Mouse (Mus musculus) hindbrain, embryonic 11.5 days (tissue): ENCODE measurements at regions not wholly inside any gene's neighbourhood (a gene's known extent, or its start where the extent isn't known, plus 50 kb on each side); places are given as distances from the start of the nearest gene placed in this dataset.

Source experiments
- ATAC-seq: fragments of 200-750 bp; cut with Nextera tagmentation; 2 replicates; pipeline ENCODE4 v1.8.0; 2017; ENCODE audit warnings: mild to moderate bottlenecking, moderate TSS enrichment, moderate library complexity; ENCODE audit not compliant: low FRiP score
- DNase-seq: peaks from one replicate; pipeline ENCODE4 v3.0.0-alpha.2; 2015; ENCODE audit warnings: low spot score
- H3K27ac ChIP-seq: fragments of 300-500 bp; sonication (generic); 2 replicates; pipeline ENCODE4 v1.5.1; 2014; ENCODE audit warnings: mild to moderate bottlenecking, low read depth, low read length
- H3K27me3 ChIP-seq: fragments of 300-500 bp; sonication (generic); 2 replicates; pipeline ENCODE4 v1.6.1; 2014; ENCODE audit warnings: mild to moderate bottlenecking, low read length, moderate library complexity, mixed read lengths; ENCODE audit not compliant: control insufficient read depth, insufficient read depth
- H3K36me3 ChIP-seq: fragments of 300-500 bp; sonication (generic); 2 replicates; pipeline ENCODE4 v1.6.1; 2014; ENCODE audit warnings: mild to moderate bottlenecking, low read length, moderate library complexity, mixed read lengths; ENCODE audit not compliant: control insufficient read depth, insufficient read depth
- H3K4me1 ChIP-seq: fragments of 300-500 bp; sonication (generic); replicated peaks from 2 replicates; pipeline ENCODE4 v1.6.1; 2014; ENCODE audit warnings: low read length, mixed read lengths; ENCODE audit not compliant: control insufficient read depth, insufficient read depth
- H3K4me2 ChIP-seq: fragments of 300-500 bp; sonication (generic); replicated peaks from 2 replicates; pipeline ENCODE4 v1.6.1; 2014; ENCODE audit warnings: mild to moderate bottlenecking, low read depth, low read length
- H3K4me3 ChIP-seq: fragments of 300-500 bp; sonication (generic); 2 replicates; pipeline ENCODE4 v1.5.1; 2014; ENCODE audit warnings: low read depth, low read length
- H3K9ac ChIP-seq: fragments of 300-500 bp; sonication (generic); 2 replicates; pipeline ENCODE4 v1.6.1; 2014; ENCODE audit warnings: low read depth, low read length
- H3K9me3 ChIP-seq: fragments of 300-500 bp; sonication (generic); 2 replicates; pipeline ENCODE4 v1.6.1; 2016; ENCODE audit warnings: low read length; ENCODE audit not compliant: control insufficient read depth
- WGBS: fragments of 180-500 bp; shearing (Covaris S2); extraction: QIAGEN DNeasy Blood & Tissue Kit; methylation state at CpG from one replicate; pipeline ENCODE4 v1.1.7; 2014; 5-methylcytosine and 5-hydroxymethylcytosine counted together

- Histone ChIP-seq H3K4me1 (no peaks in the 10 kb centered on the region), H3K9ac (no peak overlapping the region), H3K27me3 (no peaks in the 10 kb centered on the region), H3K9me3 (no peaks in the 10 kb centered on the region), H3K36me3 (no peaks in the 10 kb centered on the region), H3K27ac (no peak overlapping the region), H3K4me2 (no peak overlapping the region), H3K4me3 (no peak overlapping the region)
- no peak for ATAC-seq
- 79% methylated on average over 3 of the region's 3 CpGs for WGBS
- no peak for DNase-seq
Observed at GRCm38 (mm10) chr13:82962333-82962732, 541.5 kb upstream of the Mef2c start.

GRCm38 (mm10) chr13:82971722-82972121, 532.1 kb upstream of the Mef2c start:
- Histone ChIP-seq H3K4me3 (no peak overlapping the region), H3K9me3 (no peaks in the 10 kb centered on the region), H3K36me3 (no peaks in the 10 kb centered on the region), H3K4me2 (no peak overlapping the region), H3K27ac (no peak overlapping the region), H3K27me3 (no peaks in the 10 kb centered on the region), H3K9ac (no peak overlapping the region), H3K4me1 (no peaks in the 10 kb centered on the region)
- ATAC-seq (no peak), DNase-seq (no peak)
- WGBS = 90% methylated on average over 9 of the region's 9 CpGs

- Histone ChIP-seq H3K4me1 (no peaks in the 10 kb centered on the region), H3K27ac (no peak overlapping the region), H3K4me2 (no peak overlapping the region), H3K36me3 (no peaks in the 10 kb centered on the region), H3K4me3 (no peak overlapping the region), H3K9ac (no peak overlapping the region), H3K27me3 (no peaks in the 10 kb centered on the region), H3K9me3 (no peaks in the 10 kb centered on the region)
- 91% methylated on average over 1 of the region's 1 CpGs for WGBS
- ATAC-seq (no peak), DNase-seq (no peak)
Observed at GRCm38 (mm10) chr13:82974210-82974811, 529.5 kb upstream of the Mef2c start.

- Histone ChIP-seq H3K36me3 (no peaks in the 10 kb centered on the region), H3K4me3 (no peak overlapping the region), H3K9me3 (no peaks in the 10 kb centered on the region), H3K4me1 (no peaks in the 10 kb centered on the region), H3K4me2 (no peak overlapping the region), H3K27ac (no peak overlapping the region), H3K27me3 (no peaks in the 10 kb centered on the region), H3K9ac (no peak overlapping the region)
- DNase-seq = no peak
- ATAC-seq = no peak
Observed at GRCm38 (mm10) chr13:83001118-83001517, 502.7 kb upstream of the Mef2c start.

- H3K4me2 ChIP-seq = no peak overlapping the region
- no peaks in the 10 kb centered on the region for H3K4me1 ChIP-seq
- no peaks in the 10 kb centered on the region for H3K36me3 ChIP-seq
- ATAC-seq = no peak
- H3K9me3 ChIP-seq = no peaks in the 10 kb centered on the region
- H3K4me3 ChIP-seq = no peak overlapping the region
- no peak overlapping the region for H3K9ac ChIP-seq
- H3K27ac ChIP-seq = no peak overlapping the region
- no peak for DNase-seq
- no peaks in the 10 kb centered on the region for H3K27me3 ChIP-seq
Observed at GRCm38 (mm10) chr13:83016686-83017085, 487.1 kb upstream of the Mef2c start.

GRCm38 (mm10) chr13:83020829-83021228, 483.0 kb upstream of the Mef2c start:
- Histone ChIP-seq H3K4me1 (no peaks in the 10 kb centered on the region), H3K27me3 (no peaks in the 10 kb centered on the region), H3K4me3 (no peak overlapping the region), H3K36me3 (no peaks in the 10 kb centered on the region), H3K9ac (no peak overlapping the region), H3K27ac (no peak overlapping the region), H3K9me3 (no peaks in the 10 kb centered on the region), H3K4me2 (no peak overlapping the region)
- no peak for DNase-seq
- no peak for ATAC-seq
- WGBS = 68% methylated on average over 3 of the region's 3 CpGs

GRCm38 (mm10) chr13:83023972-83024371, 479.9 kb upstream of the Mef2c start:
- 90% methylated on average over 4 of the region's 4 CpGs for WGBS
- Histone ChIP-seq H3K27me3 (no peaks in the 10 kb centered on the region), H3K4me3 (no peak overlapping the region), H3K9ac (no peak overlapping the region), H3K4me1 (no peaks in the 10 kb centered on the region), H3K9me3 (no peaks in the 10 kb centered on the region), H3K4me2 (no peak overlapping the region), H3K36me3 (no peaks in the 10 kb centered on the region), H3K27ac (no peak overlapping the region)
- no peak for DNase-seq
- no peak for ATAC-seq

GRCm38 (mm10) chr13:83035962-83036361, 467.9 kb upstream of the Mef2c start:
- no peak for ATAC-seq
- no peak overlapping the region for H3K9ac ChIP-seq
- DNase-seq = no peak
- no peak overlapping the region for H3K4me2 ChIP-seq
- H3K4me1 ChIP-seq = no peaks in the 10 kb centered on the region
- no peaks in the 10 kb centered on the region for H3K27me3 ChIP-seq
- no peaks in the 10 kb centered on the region for H3K36me3 ChIP-seq
- no peak overlapping the region for H3K4me3 ChIP-seq
- no peak overlapping the region for H3K27ac ChIP-seq
- no peaks in the 10 kb centered on the region for H3K9me3 ChIP-seq

- H3K27ac ChIP-seq = no peak overlapping the region
- no peak overlapping the region for H3K4me3 ChIP-seq
- 92% methylated on average over 1 of the region's 1 CpGs for WGBS
Observed at GRCm38 (mm10) chr13:83041506-83041905, 462.3 kb upstream of the Mef2c start.

More at GRCm38 (mm10) chr13:83041506-83041905, 462.3 kb upstream of the Mef2c start:
- no peaks in the 10 kb centered on the region for H3K27me3 ChIP-seq
- H3K9ac ChIP-seq = no peak overlapping the region
- no peaks in the 10 kb centered on the region for H3K4me1 ChIP-seq
- H3K4me2 ChIP-seq = no peak overlapping the region
- ATAC-seq (no peak), DNase-seq (no peak)
- H3K36me3 ChIP-seq = no peaks in the 10 kb centered on the region
- no peaks in the 10 kb centered on the region for H3K9me3 ChIP-seq
